Mouse (Mus musculus): ENCODE results near the gene Stmn3.

The Stmn3 gene

DNA sequence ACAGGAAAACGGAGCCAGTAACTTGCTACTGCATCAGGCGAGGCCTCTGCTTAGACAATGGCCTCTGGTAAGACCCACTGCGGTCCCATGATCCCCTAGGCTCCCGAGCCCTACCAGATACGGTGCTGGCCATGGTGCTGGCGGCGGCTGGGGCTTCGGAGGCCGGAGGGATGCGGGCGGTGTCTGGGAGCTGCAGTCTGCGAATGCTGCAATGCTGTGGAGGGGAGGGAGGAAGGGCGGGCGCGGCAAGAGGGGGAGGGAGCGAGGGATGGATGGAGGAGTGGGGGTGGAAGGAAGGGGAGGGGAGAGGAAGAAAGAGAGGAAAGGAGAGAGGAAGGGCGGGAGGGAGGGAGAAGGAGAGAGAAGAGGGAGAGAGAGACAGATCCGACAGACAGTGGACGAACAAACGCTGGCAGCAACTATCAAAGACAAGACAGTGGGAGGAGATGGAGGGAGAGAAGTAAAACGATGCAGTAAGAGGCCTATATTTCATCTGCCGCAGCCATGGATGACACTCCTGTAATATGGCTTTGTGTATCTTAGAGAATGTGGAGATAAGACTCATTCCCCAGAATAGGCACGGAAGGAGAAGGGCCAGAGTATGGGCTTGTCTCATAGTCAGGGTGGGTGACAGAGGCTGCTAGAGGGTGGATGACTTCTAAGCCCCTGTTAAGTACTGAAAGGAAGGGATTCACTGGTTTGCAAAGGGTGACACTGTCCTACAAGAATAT is at the start of gene Stmn3:
Gene Stmn3, minus strand, starts transcription at position 421 of the 731 bp plus-strand sequence.
- peak; percentile 79 for DNase-seq

DNA sequence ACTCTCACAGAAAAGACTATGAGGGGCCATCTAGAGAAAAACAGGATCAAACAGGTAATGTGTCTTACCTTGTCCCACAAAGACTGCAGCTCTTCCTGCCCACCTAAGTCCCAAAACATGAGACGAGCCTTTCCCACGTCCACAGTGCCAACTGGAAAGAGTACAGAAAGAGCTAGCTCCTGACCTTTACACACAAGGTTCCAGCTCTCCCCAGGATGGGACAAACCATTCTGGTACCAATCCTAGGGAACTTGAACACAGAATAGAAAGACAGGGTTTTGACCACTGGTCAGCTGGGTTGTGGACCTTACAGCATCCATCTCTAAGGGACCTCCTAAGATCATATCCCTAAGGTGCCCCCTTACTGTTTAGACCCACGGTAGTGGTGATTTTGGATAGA is 49.6 kb upstream of the Stmn3 start:
- DNase-seq = no peak

DNA sequence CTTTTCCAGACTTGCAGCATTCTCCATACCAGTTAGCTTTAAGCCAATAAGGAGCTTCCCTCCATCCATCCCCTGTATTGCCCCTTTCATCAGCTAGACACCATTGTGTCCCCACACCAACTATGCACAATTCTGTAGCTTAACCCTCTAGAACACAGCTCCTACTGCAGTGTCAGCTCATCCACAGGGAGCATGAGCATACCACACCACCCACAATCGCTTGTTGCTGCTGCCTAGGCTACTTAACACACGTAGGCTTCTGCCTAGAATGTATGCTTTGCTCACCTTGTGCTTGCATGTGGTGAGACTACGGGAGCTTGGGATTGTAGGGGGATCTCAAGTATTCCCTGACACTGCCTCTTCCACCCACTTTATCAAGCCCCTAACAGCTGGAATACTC is 42.5 kb upstream of the Stmn3 start:
- no peak for DNase-seq

DNA sequence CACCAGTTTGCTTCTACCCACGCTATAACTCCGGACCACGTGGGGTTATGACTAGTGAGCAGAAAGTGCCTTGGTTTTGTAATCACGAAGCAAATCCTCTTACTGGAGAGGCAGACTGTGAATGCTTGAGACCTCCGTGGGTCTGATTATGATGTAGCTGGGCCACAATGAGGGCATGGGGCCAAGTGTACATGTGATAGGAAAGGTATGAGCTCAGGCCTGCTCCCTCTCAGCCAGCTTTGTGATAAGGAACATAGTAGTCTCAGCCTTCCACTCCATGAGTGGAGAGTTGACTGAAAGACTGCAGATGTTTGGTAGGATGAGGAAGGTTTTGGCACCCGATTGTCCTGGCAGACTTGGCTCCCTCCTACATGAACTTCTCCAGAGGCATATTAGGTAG is 28.5 kb upstream of the Stmn3 start:
- DNase-seq = no peak

DNA sequence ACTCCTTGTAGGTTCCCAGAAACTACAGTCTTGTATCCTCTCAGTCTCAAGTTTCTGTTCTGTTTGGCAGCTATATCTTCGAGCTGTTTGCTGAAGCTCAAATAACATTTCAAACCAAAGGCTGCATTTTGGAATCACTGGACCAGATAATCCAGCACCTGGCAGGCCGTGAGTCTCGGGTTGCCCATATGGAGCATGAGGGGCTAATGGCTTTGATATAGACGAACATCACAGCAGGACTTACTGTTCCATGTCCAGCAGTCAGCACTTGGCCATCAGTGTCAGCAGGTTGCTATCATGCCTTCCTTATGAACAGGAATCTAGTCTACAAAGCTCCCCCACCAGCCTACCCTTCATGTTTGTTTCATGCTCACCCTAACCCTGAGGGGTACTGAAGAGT is 26.1 kb upstream of the Stmn3 start:
- DNase-seq = no peak

DNA sequence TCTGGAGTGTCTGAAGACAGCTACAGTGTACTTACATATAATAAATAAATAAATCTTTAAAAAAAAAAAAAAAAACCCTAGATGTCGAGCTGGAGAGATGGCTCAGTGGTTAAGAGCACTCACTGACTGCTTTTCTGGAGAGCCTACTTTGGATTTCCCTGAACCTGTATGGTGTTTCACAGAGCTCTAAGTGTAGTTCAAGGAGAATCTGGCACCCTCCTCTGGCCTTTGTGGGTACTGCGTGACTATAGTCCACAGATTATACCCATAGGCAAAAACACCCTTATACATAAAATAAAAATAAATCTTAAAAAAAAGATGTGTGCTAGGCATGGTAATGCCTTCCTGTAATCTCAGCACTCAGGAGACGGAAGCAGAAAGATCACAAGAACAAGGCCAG is 19.7 kb upstream of the Stmn3 start:
- DNase-seq = peak; percentile 69

DNA sequence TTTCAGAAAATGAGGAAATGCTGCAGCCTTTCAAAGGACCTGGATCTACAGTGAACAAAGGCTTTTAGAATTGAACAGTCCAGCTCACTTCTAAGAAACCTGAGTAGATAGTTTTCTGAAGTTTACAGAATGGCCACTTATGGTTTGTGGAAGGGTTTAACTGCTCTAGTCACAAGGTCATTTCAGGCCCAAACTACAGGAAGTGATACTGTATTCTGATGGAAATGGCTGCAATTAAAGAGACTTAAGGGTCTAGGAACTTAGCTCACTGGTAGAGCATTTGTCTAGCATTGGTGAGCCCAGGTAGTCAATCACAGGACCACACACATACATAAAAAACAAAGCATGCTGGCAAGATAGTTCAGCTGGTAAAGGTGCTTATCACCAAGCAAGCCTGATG is 18.2 kb upstream of the Stmn3 start:
- no peak for DNase-seq

DNA sequence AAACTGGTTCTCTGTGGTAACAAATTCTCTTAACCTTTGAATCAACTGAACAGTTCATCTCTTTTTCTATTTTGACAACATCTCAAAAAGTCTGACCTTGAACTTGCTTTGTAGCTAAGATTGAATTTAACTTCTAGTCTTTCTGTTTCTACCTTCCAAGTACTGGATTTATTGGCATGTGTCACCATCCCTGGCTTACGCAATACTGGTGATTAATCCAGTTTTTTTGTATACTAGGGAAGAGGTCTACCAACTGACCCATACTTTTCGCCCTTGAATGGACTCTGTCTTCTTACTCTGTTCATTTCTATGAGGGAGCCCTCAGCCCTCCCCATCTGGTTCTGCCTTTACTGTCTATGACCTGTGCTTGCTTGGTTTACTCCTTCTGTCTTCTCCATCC is 11.8 kb upstream of the Stmn3 start:
- DNase-seq = no peak

DNA sequence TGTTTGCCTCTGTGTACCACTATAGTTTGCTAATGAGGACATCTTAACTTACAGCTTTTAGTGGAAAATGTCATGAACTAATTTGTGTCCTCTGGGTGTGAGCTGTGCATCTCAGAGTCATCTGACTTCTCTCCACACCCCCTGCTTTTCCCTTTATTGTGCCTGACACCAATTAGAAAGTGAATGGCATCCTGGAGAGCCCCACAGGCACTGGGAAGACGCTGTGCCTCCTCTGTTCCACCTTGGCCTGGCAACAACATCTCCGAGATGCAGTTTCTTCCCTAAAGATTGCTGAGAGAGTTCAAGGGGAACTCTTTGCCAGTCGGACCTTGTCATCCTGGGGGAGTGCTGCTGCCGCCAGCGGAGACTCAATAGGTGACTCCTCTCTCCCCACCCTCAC is 7.8 kb upstream of the Stmn3 start:
- no peak for DNase-seq

DNA sequence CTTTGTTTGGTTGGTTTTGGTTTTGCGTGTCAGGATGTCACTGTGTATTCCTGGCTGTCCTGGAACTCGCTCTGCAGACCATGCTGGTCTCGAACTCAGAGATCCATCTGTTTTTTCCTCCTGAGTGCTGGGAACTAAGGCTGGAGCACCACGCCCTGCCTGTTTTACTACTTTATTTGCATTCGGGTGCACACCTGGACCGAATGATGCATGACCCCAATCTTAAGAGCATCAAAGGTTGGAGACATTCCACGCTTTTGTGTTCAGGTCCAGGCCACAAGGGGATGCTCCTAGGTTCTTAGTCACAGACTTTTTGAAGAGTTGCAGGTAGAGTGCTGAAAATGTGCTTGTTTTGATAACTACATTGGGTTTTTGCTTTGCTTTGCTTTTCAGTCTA is 5.8 kb upstream of the Stmn3 start:
- no peak for DNase-seq

DNA sequence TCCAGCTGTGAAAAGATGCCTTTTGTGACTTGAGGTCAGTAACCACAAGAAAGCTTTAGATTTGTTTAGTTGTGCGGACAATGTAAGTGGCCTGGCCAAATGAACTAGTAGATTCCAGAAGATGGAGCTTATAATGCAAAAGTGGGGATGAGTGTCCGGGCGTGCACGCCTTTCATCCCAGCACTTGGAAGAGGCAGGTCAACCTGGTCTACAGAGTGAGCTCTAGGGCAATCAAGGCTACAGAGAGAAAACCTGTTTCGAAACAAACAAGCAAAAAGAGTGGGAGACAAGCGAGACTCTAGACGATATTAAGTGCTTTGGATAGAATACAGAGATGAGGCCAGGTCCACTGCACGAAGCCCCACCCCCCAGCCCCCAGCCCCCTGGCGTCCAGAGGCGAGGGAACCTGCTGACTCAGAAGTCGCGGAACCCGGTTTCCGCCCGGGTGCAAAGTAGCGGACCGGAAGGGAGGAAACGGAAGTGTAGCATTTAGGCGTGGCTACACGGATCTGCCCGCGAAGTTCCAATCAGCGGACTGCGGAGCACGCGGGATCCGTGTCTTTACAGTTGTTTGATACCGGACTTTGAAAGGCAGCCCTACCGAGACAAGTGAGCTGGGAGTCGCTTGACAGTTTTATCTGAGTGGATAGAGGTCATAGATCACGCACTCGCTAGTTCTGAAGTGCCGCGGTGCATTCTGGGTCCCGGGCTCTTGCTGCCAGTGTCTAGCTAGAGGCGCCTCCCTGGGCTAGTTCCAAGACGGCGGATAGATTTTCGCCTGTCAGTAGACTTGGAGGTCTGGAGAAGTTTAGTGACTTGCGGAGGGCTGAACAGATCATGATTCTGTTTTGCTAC is 5.2 kb upstream of the Stmn3 start, which contains the start of gene Rtel1:
Gene Rtel1, plus strand, starts transcription at position 492 of the 855 bp plus-strand sequence.
- peak; percentile 94 for DNase-seq

DNA sequence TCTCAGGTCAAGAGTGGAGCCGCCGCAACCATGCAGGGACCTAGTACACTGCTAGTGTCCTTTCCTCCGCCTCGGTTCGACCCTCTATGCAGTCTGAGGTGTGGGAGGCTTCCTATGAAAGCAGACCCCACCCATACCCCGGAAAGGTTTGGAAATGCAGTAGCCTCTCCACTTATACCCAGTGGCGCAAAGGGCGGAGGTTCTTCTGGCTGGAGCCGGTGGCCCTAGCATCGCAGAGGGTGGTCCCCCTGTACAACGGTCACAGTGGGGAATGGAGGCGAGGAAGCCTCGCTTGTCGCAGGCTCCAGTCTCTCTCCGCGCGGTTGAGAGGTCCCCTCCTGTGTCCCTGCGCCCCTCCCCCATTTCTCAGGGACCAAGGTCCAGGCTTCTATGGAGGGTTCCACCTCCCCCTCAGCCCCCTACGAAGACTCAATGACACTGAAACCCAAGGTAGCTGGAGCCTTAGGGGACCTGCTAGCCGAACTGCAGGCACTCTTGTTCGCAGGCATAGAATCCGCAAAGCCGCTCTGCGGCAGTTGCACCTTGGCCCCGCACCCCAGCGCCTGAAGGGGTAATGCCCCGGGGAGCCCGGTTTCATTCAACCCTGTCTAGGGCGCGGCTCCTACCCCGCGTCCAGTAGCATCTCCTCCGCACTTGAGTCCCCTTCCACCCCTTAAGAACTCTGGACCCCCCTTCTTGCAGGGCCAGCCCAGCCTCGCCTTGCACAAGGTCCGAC is 788 bp downstream of the Stmn3 start:
- peak; percentile 48 for DNase-seq

DNA sequence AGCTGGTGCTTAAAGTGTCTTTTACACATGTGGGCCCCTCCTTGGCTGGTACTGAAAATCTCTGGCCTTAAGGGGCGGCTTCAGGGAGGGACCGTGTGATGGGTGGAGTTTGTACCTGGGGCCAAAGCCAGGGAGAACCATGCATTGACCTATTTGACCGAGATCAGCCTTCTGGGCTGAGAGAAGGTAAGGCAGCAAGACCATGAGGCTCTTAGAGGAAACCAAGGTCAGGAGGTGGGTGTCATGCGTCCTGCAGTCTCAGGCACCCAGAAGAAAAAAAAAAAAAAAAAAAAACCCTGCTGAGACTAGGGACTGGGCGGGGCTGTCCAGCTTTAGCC is 1.3 kb downstream of the Stmn3 start:
- no peak for DNase-seq

DNA sequence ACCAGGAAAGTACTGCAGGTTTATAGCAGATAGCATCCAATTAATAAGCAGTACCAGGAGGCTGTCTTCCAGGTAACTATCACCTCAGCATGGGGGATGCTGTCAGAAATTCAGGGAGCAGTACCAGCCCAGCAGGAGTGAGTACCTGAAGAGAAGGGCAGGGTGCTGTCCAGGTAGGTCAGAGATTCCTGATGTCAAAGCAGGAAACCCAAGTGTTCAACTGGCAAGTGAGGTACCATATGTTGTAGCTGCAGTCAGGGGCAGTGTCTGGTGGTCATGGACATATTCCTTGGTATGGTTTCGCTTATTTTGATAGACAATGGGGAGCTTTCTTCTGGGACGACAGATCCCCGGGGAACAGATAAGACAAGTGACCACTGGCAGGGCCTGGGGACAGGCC is 1.9 kb downstream of the Stmn3 start:
- DNase-seq = no peak

DNA sequence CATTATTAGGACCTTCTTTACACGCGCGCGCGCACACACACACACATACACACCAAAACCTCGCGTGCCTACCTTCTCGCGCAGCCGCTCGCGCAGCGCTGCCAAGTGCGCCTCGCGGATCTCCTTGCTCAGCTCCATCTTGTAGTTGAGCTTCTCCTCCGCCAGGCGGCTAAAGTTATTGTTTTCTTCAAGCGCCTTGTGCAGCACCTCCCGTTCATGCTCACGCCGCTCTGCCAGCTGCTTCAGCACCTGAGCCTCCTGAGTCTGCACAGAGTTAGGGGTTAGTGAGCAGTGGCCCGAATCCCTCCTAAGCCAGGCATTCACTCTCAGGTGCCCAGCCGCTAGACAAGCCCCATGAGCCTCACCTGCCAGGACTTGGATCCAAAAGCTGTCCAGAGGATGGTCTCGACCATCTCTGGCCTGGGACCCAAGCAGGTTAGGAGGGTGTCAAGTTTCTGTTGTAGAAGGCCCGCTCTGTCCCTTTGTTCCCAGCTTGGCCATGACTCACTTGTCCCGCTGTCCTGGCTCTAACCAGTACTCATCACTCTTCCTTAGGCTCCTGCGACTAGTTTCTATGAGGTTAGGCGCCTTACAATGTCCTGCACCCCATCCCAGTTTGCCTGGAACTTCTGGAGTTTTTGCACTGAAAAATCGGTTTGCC is 7.0 kb downstream of the Stmn3 start:
- peak; percentile 79 for DNase-seq

DNA sequence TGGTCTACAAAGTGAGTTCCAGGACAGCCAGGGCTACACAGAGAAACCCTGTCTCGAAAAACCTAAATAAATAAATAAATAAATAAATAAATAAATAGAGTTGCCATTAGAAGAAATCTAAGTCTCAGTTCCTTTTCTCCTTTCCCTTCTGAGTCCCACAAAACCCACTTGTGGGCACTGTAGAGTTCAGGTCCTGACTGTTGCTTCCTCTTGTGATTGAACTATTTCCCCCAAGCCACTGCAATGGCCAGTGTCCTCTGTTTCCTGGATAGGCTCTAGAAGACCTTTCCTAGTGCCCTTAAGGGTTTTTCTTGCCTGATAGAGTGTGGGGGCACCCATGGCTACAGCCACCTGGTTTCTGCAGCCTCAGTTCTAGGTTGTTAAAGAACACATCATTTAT is 9.4 kb downstream of the Stmn3 start:
- DNase-seq = no peak

DNA sequence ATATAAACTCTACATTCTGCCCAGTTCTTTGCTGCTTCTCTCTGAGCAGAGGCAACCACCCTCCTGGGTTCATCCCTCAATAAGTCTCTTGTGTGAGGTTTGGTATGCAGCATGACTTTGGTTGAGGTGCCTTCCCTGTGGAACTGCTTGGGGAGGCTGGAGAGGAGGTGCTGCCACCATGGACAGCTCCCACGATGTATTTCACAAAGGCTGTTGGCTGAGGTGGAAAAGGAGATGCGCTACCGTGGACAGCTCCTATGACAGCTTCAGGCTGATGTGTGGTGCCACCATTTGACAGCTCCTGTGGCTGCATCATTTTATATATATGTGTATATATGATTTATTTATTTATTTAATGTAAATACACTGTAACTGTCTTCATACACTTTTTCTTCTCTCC is 12.3 kb downstream of the Stmn3 start:
- peak; percentile 9 for DNase-seq

DNA sequence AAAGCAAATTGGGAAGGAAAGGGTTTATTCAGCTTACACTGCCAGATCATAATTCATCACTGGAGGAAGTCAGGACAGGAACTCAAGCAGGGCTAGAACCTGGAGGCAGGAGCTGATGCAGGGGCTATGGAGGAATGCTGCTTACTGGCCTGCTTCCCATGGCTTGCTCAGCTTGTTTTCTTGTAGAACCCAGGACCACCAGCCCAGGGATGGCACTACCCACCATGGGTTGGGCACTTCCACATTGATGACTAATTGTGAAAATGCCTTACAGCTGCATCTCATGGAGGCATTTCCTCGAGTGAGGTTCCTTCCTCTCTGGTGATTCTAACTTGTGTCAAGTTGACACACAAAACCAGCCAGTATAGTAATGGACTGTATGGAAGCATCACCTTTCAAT is 23.4 kb downstream of the Stmn3 start:
- no peak for DNase-seq

DNA sequence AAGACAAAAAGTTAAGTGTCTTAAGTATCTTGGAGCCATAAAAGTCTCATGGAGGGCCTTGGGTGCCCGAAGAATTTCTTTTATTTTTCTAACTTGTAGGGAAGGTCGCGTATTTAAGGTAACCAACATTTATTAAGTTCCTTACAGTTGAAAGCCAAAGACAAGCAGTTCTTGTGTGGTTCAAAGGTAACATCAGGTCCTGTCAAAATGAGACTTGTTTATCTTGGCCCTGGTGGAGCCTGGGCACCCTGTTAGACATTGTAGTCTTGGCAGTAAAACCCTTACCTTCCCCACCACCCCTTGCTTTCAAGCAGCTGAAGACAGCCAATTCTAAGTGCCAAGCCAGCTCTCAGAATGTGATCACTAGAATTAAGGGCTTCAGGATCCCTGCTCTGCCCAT is 25.6 kb downstream of the Stmn3 start:
- no peak for DNase-seq

DNA sequence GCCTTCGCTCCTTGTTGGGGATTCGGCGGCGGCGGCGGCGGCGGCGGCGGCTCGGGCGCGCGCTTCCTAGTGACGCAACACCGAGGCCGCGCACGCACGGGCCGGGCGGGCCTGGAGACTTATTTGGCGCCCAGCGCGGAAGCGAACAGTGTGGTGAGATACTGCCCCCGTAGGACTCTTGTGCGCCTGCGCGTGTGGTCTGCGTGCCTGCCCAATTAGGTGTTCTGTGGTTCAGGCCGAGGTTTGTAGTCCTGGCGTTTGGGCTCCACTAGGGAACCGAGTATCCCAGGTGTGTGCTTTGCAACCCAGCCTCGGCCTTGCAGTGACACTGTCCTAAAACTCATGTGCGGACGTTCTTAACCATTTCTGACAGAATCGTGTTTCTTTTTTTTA is 26.3 kb downstream of the Stmn3 start, which contains the start of gene Gmeb2:
Gene Gmeb2, minus strand, starts transcription at position 78 of the 393 bp plus-strand sequence.
- DNase-seq = peak; percentile 98

DNA sequence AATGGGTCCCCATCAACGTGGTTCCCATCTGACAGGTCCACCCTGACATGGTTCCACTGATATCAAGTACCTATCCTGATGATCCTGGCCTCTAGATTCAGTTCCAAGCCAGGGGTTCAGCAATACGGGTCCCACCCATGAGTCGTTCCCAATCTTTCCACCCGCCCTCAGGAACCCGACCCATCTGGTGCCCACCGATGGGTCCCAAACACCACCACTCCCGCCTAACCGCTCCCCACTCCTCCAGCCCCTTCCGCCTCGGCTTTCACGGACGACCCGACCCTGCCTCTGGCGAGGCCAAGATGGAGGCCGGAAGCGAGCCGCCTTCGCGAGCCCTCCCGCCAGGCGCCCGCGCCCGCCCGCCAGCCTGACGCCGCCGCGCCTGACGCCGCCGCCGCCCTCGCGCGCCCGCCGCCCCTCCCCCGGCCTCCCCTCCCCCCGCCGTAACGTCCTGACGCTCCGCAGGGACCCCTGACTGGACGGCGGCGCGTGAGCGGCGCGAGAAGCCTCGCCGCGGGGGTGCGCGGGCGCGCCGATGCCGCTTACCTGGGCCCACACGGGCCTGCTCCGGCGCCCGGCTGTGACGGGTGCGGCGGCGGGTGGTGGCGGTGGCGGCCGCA is 26.9 kb downstream of the Stmn3 start:
- DNase-seq = peak; percentile 91

DNA sequence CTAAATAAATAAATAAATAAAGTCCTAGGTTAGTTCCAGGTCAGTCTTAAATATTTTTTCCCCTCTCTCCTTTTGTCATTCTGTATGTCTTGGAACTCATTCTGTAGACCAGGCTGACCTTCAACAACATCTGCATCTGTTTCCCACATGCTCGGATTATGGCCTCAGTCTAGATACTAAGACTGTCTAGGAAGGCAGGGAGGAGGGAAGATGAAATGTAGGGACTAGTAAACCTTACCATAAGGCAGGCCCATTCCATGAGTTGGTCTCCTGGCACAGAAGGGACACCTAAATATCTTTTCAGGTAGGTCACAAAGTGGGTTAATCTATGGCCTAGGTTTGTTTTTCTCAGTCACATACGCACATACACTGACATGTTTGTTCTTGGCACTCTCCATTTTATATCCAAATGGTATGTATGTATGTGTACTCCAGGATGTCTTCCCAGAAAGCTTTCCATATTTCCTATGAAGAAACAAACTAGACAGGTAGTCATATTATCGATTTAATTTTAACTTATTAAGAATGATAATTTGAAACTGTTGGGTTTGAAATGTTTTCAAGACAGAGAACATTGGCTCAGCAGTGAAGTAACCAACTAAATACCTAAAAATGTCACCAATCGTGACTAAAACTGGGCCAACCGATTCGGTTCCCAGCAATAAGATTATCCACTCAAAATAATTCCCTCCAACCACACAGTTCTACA is 27.5 kb downstream of the Stmn3 start:
- peak; percentile 1 for DNase-seq
